Mouse (Mus musculus) hindbrain, embryonic 10.5 days (tissue): ENCODE measurements around the gene Gm26620. TPM values are rescaled to one million over a fixed set of nuclear protein-coding genes. Genes with fewer than 3 reads are reported as not detected.

Experiments used
- DNase-seq: peaks from one replicate; pipeline ENCODE4 v3.0.0-alpha.2; 2017; ENCODE audit warnings: low spot score
- H3K27ac ChIP-seq: fragments of 300-500 bp; sonication (generic); 2 replicates; pipeline ENCODE4 v1.5.1; 2016; ENCODE audit warnings: mild to moderate bottlenecking, moderate library complexity
- H3K27me3 ChIP-seq: fragments of 300-500 bp; sonication (generic); 2 replicates; pipeline ENCODE4 v1.6.1; 2016; ENCODE audit warnings: mild to moderate bottlenecking; ENCODE audit not compliant: poor library complexity, insufficient read depth, severe bottlenecking
- H3K36me3 ChIP-seq: fragments of 300-500 bp; sonication (generic); 2 replicates; pipeline ENCODE4 v1.6.1; 2016; ENCODE audit warnings: mild to moderate bottlenecking, moderate library complexity
- H3K4me1 ChIP-seq: fragments of 300-500 bp; sonication (generic); replicated peaks from 2 replicates; pipeline ENCODE4 v1.6.1; 2016; ENCODE audit warnings: mild to moderate bottlenecking
- H3K4me3 ChIP-seq: fragments of 300-500 bp; sonication (generic); 2 replicates; pipeline ENCODE4 v1.5.1; 2016; ENCODE audit warnings: mild to moderate bottlenecking, moderate library complexity
- H3K9me3 ChIP-seq: fragments of 300-500 bp; sonication (generic); 2 replicates; pipeline ENCODE4 v1.6.1; 2016; ENCODE audit warnings: mild to moderate bottlenecking, moderate library complexity
- WGBS: fragments of 180-500 bp; shearing (Covaris S2); methylation state at CpG from one replicate; pipeline ENCODE4 v1.1.7; 2016; 5-methylcytosine and 5-hydroxymethylcytosine counted together
- polyA plus RNA-seq: library from polyadenylated mRNA; unstranded; fragments of >200 nt; fragmentation: Nextera tagmentation; extraction: Ambion mirVana; gene quantifications from 2 replicates; pipeline ENCODE4 v1.2.1, GENCODE M21; 2016

Gm26620 gene
- polyA plus RNA-seq, 1 experiment from 2014 or later = not detected

GRCm38 (mm10) chr1:170932043-170932442, 47.2 kb downstream of the Gm26620 start:
- DNase-seq = no peak
- Histone ChIP-seq H3K9me3 (no peaks in the 10 kb centered on the region), H3K27ac (no peak overlapping the region), H3K4me3 (no peak overlapping the region), H3K27me3 (no peaks in the 10 kb centered on the region), H3K36me3 (no peaks in the 10 kb centered on the region), H3K4me1 (no peaks in the 10 kb centered on the region)
- WGBS = 89% methylated on average over 3 of the region's 3 CpGs

GRCm38 (mm10) chr1:170933386-170933920, 48.6 kb downstream of the Gm26620 start:
- DNase-seq = no peak
- WGBS = 77% methylated on average over 6 of the region's 6 CpGs
- Histone ChIP-seq H3K4me3 (no peak overlapping the region), H3K27me3 (no peaks in the 10 kb centered on the region), H3K36me3 (no peaks in the 10 kb centered on the region), H3K4me1 (no peaks in the 10 kb centered on the region), H3K9me3 (no peaks in the 10 kb centered on the region), H3K27ac (no peak overlapping the region)

GRCm38 (mm10) chr1:170933940-170934339, 49.1 kb downstream of the Gm26620 start:
- 89% methylated on average over 1 of the region's 1 CpGs for WGBS
- Histone ChIP-seq H3K36me3 (no peaks in the 10 kb centered on the region), H3K9me3 (no peaks in the 10 kb centered on the region), H3K27ac (no peak overlapping the region), H3K4me3 (no peak overlapping the region), H3K4me1 (no peaks in the 10 kb centered on the region), H3K27me3 (no peaks in the 10 kb centered on the region)
- no peak for DNase-seq

GRCm38 (mm10) chr1:170934383-170934782, 49.5 kb downstream of the Gm26620 start:
- Histone ChIP-seq H3K4me3 (no peak overlapping the region), H3K27me3 (no peaks in the 10 kb centered on the region), H3K4me1 (no peaks in the 10 kb centered on the region), H3K9me3 (no peaks in the 10 kb centered on the region), H3K27ac (no peak overlapping the region), H3K36me3 (no peaks in the 10 kb centered on the region)
- WGBS = 76% methylated on average over 2 of the region's 2 CpGs
- DNase-seq = no peak

Other genes starting within 250 kb of the Gm26620 start
- 5.7 and 5.9 TPM in 2 replicates for gene Olfml2b, start 240.5 kb upstream of the Gm26620 start, polyA plus RNA-seq
- gene Atf6, start 17.3 kb upstream of the Gm26620 start, polyA plus RNA-seq = 7.7 and 8.0 TPM in 2 replicates
- gene Dusp12, start 475 bp downstream of the Gm26620 start, polyA plus RNA-seq = 28.4 and 34.0 TPM in 2 replicates
- not detected in 2 replicates for gene Fcrlb, start 27.9 kb downstream of the Gm26620 start, polyA plus RNA-seq
- gene Fcrla, start 42.5 kb downstream of the Gm26620 start, polyA plus RNA-seq = not detected in 2 replicates
- gene Fcgr2b, start 91.5 kb downstream of the Gm26620 start, polyA plus RNA-seq = 0.26 TPM in 1 of 2 replicates, not detected in the other
- gene Fcgr4, start 133.9 kb downstream of the Gm26620 start, polyA plus RNA-seq = 0.30 and 0.64 TPM in 2 replicates
- gene Fcgr3, start 179.9 kb downstream of the Gm26620 start, polyA plus RNA-seq = 4.7 and 7.6 TPM in 2 replicates
- 5.4 and 13.0 TPM in 2 replicates for gene Cfap126, start 228.9 kb downstream of the Gm26620 start, polyA plus RNA-seq